Mouse (Mus musculus): Measurements from ENCODE around the gene Cldn10.

- TF ChIP-seq CTCF (IDR thresholded peaks at IDR 0.05; ENCODE audit: low read depth, low read length) (no peak), GATA1 (IDR thresholded peaks at IDR 0.05; ENCODE audit: borderline replicate concordance, low read length) (no peak), TAL1 (conservative IDR thresholded peaks at IDR 0.05; ENCODE audit: low read depth, low read length) (no peak), POLR2AphosphoS5 (IDR thresholded peaks at IDR 0.05; ENCODE audit: insufficient replicate concordance, low read depth, low read length) (no peak)
Observed at GRCm38 (mm10) chr14:118884250-118884556, 96.5 kb downstream of the Cldn10 start.
